Mouse (Mus musculus) heart, embryonic 12.5 days (tissue): ENCODE measurements at regions not wholly inside any gene's neighbourhood (a gene's known extent, or its start where the extent isn't known, plus 50 kb on each side); places are given as distances from the start of the nearest gene placed in this dataset.

Experiments
- ATAC-seq: fragments of 200-750 bp; cut with Nextera tagmentation; 2 replicates; pipeline ENCODE4 v1.8.0; 2017; ENCODE audit warnings: moderate TSS enrichment, moderate library complexity; ENCODE audit not compliant: insufficient number of reproducible peaks, low FRiP score
- H3K27ac ChIP-seq: fragments of 300-500 bp; sonication (generic); 2 replicates; pipeline ENCODE4 v1.5.1; 2016; ENCODE audit warnings: mild to moderate bottlenecking, moderate library complexity; ENCODE audit not compliant: poor library complexity, severe bottlenecking
- H3K27me3 ChIP-seq: fragments of 300-500 bp; sonication (generic); replicated peaks from 2 replicates; pipeline ENCODE4 v1.6.1; 2016; ENCODE audit warnings: mild to moderate bottlenecking, moderate library complexity
- H3K36me3 ChIP-seq: fragments of 300-500 bp; sonication (generic); 2 replicates; pipeline ENCODE4 v1.6.1; 2016; ENCODE audit warnings: mild to moderate bottlenecking, moderate library complexity
- H3K4me1 ChIP-seq: fragments of 300-500 bp; sonication (generic); replicated peaks from 2 replicates; pipeline ENCODE4 v1.6.1; 2016; ENCODE audit warnings: mild to moderate bottlenecking
- H3K4me2 ChIP-seq: fragments of 300-500 bp; sonication (generic); 2 replicates; pipeline ENCODE4 v1.6.1; 2016; ENCODE audit warnings: mild to moderate bottlenecking, moderate library complexity
- H3K4me3 ChIP-seq: fragments of 300-500 bp; sonication (generic); 2 replicates; pipeline ENCODE4 v1.5.1; 2016; ENCODE audit warnings: mild to moderate bottlenecking
- H3K9ac ChIP-seq: fragments of 300-500 bp; sonication (generic); 2 replicates; pipeline ENCODE4 v1.6.1; 2016; ENCODE audit warnings: mild to moderate bottlenecking, moderate library complexity
- H3K9me3 ChIP-seq: fragments of 300-500 bp; sonication (generic); replicated peaks from 2 replicates; pipeline ENCODE4 v1.6.1; 2016; ENCODE audit warnings: mild to moderate bottlenecking, moderate library complexity
- WGBS: fragments of 180-500 bp; shearing (Covaris S2); methylation state at CpG from one replicate; pipeline ENCODE4 v1.1.7; 2016; 5-methylcytosine and 5-hydroxymethylcytosine counted together

GRCm38 (mm10) chr17:76205082-76205481 is 653.3 kb upstream of the Fam98a start:
- Histone ChIP-seq H3K4me3 (no peak overlapping the region), H3K4me2 (no peak overlapping the region), H3K27ac (no peak overlapping the region), H3K9ac (no peak overlapping the region), H3K4me1 (no peaks in the 10 kb centered on the region), H3K36me3 (no peaks in the 10 kb centered on the region), H3K9me3 (no peaks in the 10 kb centered on the region), H3K27me3 (no peaks in the 10 kb centered on the region)
- no peak for ATAC-seq

GRCm38 (mm10) chr17:76184813-76185212 is 633.1 kb upstream of the Fam98a start:
- Histone ChIP-seq H3K4me3 (no peak overlapping the region), H3K4me2 (no peak overlapping the region), H3K27me3 (no peaks in the 10 kb centered on the region), H3K9me3 (no peaks in the 10 kb centered on the region), H3K4me1 (no peaks in the 10 kb centered on the region), H3K27ac (no peak overlapping the region), H3K9ac (no peak overlapping the region), H3K36me3 (no peaks in the 10 kb centered on the region)
- no peak for ATAC-seq
- 53% methylated on average over 2 of the region's 2 CpGs for WGBS

GRCm38 (mm10) chr17:76136660-76137495 is 585.1 kb upstream of the Fam98a start:
- Histone ChIP-seq H3K4me3 (no peak overlapping the region), H3K9ac (no peak overlapping the region), H3K4me2 (no peak overlapping the region), H3K4me1 (no peaks in the 10 kb centered on the region), H3K27ac (no peak overlapping the region), H3K36me3 (no peaks in the 10 kb centered on the region), H3K9me3 (no peaks in the 10 kb centered on the region), H3K27me3 (no peaks in the 10 kb centered on the region)
- no peak for ATAC-seq

- H3K9ac ChIP-seq, result no peak overlapping the region
- no peak overlapping the region for H3K4me3 ChIP-seq
- no peaks in the 10 kb centered on the region for H3K27me3 ChIP-seq
- no peak for ATAC-seq
- H3K4me1 ChIP-seq, result no peaks in the 10 kb centered on the region
- no peak overlapping the region for H3K4me2 ChIP-seq
- no peaks in the 10 kb centered on the region for H3K36me3 ChIP-seq
- 48% methylated on average over 3 of the region's 3 CpGs for WGBS
- no peaks in the 10 kb centered on the region for H3K9me3 ChIP-seq
- no peak overlapping the region for H3K27ac ChIP-seq
These were observed 582.3 kb upstream of the Fam98a start for GRCm38 (mm10) chr17:76134030-76134429.

GRCm38 (mm10) chr17:76125260-76125659 is 573.5 kb upstream of the Fam98a start:
- ATAC-seq, result no peak
- Histone ChIP-seq H3K36me3 (no peaks in the 10 kb centered on the region), H3K27me3 (no peaks in the 10 kb centered on the region), H3K4me1 (no peaks in the 10 kb centered on the region), H3K27ac (no peak overlapping the region), H3K9me3 (no peaks in the 10 kb centered on the region), H3K4me2 (no peak overlapping the region), H3K9ac (no peak overlapping the region), H3K4me3 (no peak overlapping the region)
- WGBS, result 84% methylated on average over 5 of the region's 5 CpGs

- Histone ChIP-seq H3K27ac (no peak overlapping the region), H3K27me3 (no peaks in the 10 kb centered on the region), H3K4me1 (no peaks in the 10 kb centered on the region), H3K9me3 (no peaks in the 10 kb centered on the region), H3K36me3 (no peaks in the 10 kb centered on the region), H3K9ac (no peak overlapping the region), H3K4me2 (no peak overlapping the region), H3K4me3 (no peak overlapping the region)
- WGBS, result 76% methylated on average over 9 of the region's 9 CpGs
- no peak for ATAC-seq
These were observed 559.8 kb upstream of the Fam98a start for GRCm38 (mm10) chr17:76111315-76112195.

- no peak overlapping the region for H3K4me2 ChIP-seq
- ATAC-seq, result no peak
- no peaks in the 10 kb centered on the region for H3K4me1 ChIP-seq
- H3K27me3 ChIP-seq, result no peaks in the 10 kb centered on the region
- no peak overlapping the region for H3K27ac ChIP-seq
- no peak overlapping the region for H3K9ac ChIP-seq
- H3K4me3 ChIP-seq, result no peak overlapping the region
- WGBS, result 80% methylated on average over 1 of the region's 1 CpGs
- H3K36me3 ChIP-seq, result no peaks in the 10 kb centered on the region
- H3K9me3 ChIP-seq, result no peaks in the 10 kb centered on the region
These were observed 559.1 kb upstream of the Fam98a start for GRCm38 (mm10) chr17:76110856-76111255.

GRCm38 (mm10) chr17:76083536-76083935 is 531.8 kb upstream of the Fam98a start:
- no peak for ATAC-seq
- WGBS, result 79% methylated on average over 3 of the region's 3 CpGs
- no peaks in the 10 kb centered on the region for H3K9me3 ChIP-seq

GRCm38 (mm10) chr17:76081780-76082179 is 530.0 kb upstream of the Fam98a start:
- no peak overlapping the region for H3K9ac ChIP-seq

More at GRCm38 (mm10) chr17:76083536-76083935, 531.8 kb upstream of the Fam98a start:
- Histone ChIP-seq H3K36me3 (no peaks in the 10 kb centered on the region), H3K4me3 (no peak overlapping the region), H3K4me2 (no peak overlapping the region), H3K4me1 (no peaks in the 10 kb centered on the region), H3K27ac (no peak overlapping the region), H3K27me3 (no peaks in the 10 kb centered on the region), H3K9ac (no peak overlapping the region)

GRCm38 (mm10) chr17:76046438-76046837 is 494.7 kb upstream of the Fam98a start:
- no peaks in the 10 kb centered on the region for H3K36me3 ChIP-seq
- ATAC-seq, result no peak
- WGBS, result 88% methylated on average over 1 of the region's 1 CpGs

More at GRCm38 (mm10) chr17:76081780-76082179, 530.0 kb upstream of the Fam98a start:
- no peak overlapping the region for H3K4me3 ChIP-seq
- no peak overlapping the region for H3K27ac ChIP-seq
- WGBS, result 74% methylated on average over 2 of the region's 2 CpGs
- ATAC-seq, result no peak
- no peak overlapping the region for H3K4me2 ChIP-seq
- H3K27me3 ChIP-seq, result no peaks in the 10 kb centered on the region
- H3K36me3 ChIP-seq, result no peaks in the 10 kb centered on the region
- H3K4me1 ChIP-seq, result no peaks in the 10 kb centered on the region
- H3K9me3 ChIP-seq, result no peaks in the 10 kb centered on the region

GRCm38 (mm10) chr17:76032710-76033109 is 481.0 kb upstream of the Fam98a start:
- Histone ChIP-seq H3K4me1 (no peaks in the 10 kb centered on the region), H3K36me3 (no peaks in the 10 kb centered on the region), H3K9me3 (no peaks in the 10 kb centered on the region), H3K4me2 (no peak overlapping the region), H3K9ac (no peak overlapping the region), H3K27ac (no peak overlapping the region), H3K27me3 (no peaks in the 10 kb centered on the region), H3K4me3 (no peak overlapping the region)
- no peak for ATAC-seq
- 64% methylated on average over 1 of the region's 1 CpGs for WGBS

More at GRCm38 (mm10) chr17:76046438-76046837, 494.7 kb upstream of the Fam98a start:
- Histone ChIP-seq H3K27me3 (no peaks in the 10 kb centered on the region), H3K4me2 (no peak overlapping the region), H3K4me3 (no peak overlapping the region), H3K27ac (no peak overlapping the region), H3K4me1 (no peaks in the 10 kb centered on the region), H3K9ac (no peak overlapping the region), H3K9me3 (no peaks in the 10 kb centered on the region)
